ENCODE assay signal across 9 mouse cellular contexts in genomic region chr1:71886233-71886632, GRCm38 (mm10).
"Had no signal": no experiment of that assay in that cellular context is flagged by ENCODE, and none has a peak within 500 bp of the region (broad histone marks: within the 10 kb centered on the region; RNA-seq: fewer than 3 reads in every experiment).

No protein-coding gene starts in this region.

- DNase-seq: layer of hippocampus, adult 9-11 months; layer of hippocampus, postnatal 36 days; lung, adult 18-20 months; right cerebral cortex, postnatal 25 days; thymus, postnatal 36 days had no signal

- H3K4me1 ChIP-seq: midbrain, embryonic 15.5 days had no signal

- H3K9ac ChIP-seq: kidney, embryonic 15.5 days; midbrain, embryonic 15.5 days; neural tube, embryonic 12.5 days had no signal

- H3K27me3 ChIP-seq: kidney, embryonic 15.5 days; midbrain, embryonic 15.5 days; neural tube, embryonic 12.5 days had no signal

- H3K27ac ChIP-seq: kidney, embryonic 15.5 days; midbrain, embryonic 15.5 days; neural tube, embryonic 12.5 days had no signal

- ATAC-seq: midbrain, embryonic 15.5 days had no signal

- H3K4me2 ChIP-seq: kidney, embryonic 15.5 days; midbrain, embryonic 15.5 days; neural tube, embryonic 12.5 days had no signal

- H3K4me3 ChIP-seq: kidney, embryonic 15.5 days; midbrain, embryonic 10.5 days; midbrain, embryonic 15.5 days; neural tube, embryonic 12.5 days had no signal

- H3K9me3 ChIP-seq: kidney, embryonic 15.5 days; midbrain, embryonic 10.5 days; midbrain, embryonic 15.5 days; neural tube, embryonic 12.5 days had no signal

- H3K36me3 ChIP-seq: kidney, embryonic 15.5 days; midbrain, embryonic 10.5 days; midbrain, embryonic 15.5 days; neural tube, embryonic 12.5 days had no signal
